Mouse (Mus musculus) neural tube, embryonic 12.5 days (tissue): ENCODE measurements at regions not wholly inside any gene's neighbourhood (a gene's known extent, or its start where the extent isn't known, plus 50 kb on each side); places are given as distances from the start of the nearest gene placed in this dataset.
"Not testable (repeated sequence)": the region's sequence is repeated elsewhere in the genome, so short reads cannot be mapped to it uniquely, and the experiment has no call there.

Experiments
- ATAC-seq: fragments of 200-750 bp; cut with Nextera tagmentation; 2 replicates; pipeline ENCODE4 v1.8.0; 2017; ENCODE audit warnings: low read depth, mild to moderate bottlenecking, moderate TSS enrichment, moderate library complexity; ENCODE audit not compliant: low FRiP score
- H3K27ac ChIP-seq: fragments of 300-500 bp; sonication (generic); 2 replicates; pipeline ENCODE4 v1.5.1; 2016
- H3K27me3 ChIP-seq: fragments of 300-500 bp; sonication (generic); replicated peaks from 2 replicates; pipeline ENCODE4 v1.6.1; 2016; ENCODE audit warnings: mild to moderate bottlenecking
- H3K36me3 ChIP-seq: fragments of 300-500 bp; sonication (generic); 2 replicates; pipeline ENCODE4 v1.6.1; 2016; ENCODE audit warnings: mild to moderate bottlenecking
- H3K4me1 ChIP-seq: fragments of 300-500 bp; sonication (generic); 2 replicates; pipeline ENCODE4 v1.6.1; 2016
- H3K4me2 ChIP-seq: fragments of 300-500 bp; sonication (generic); replicated peaks from 2 replicates; pipeline ENCODE4 v1.6.1; 2016; ENCODE audit warnings: mild to moderate bottlenecking
- H3K4me3 ChIP-seq: fragments of 300-500 bp; sonication (generic); 2 replicates; pipeline ENCODE4 v1.5.1; 2016
- H3K9ac ChIP-seq: fragments of 300-500 bp; sonication (generic); 2 replicates; pipeline ENCODE4 v1.6.1; 2016; ENCODE audit warnings: mild to moderate bottlenecking
- H3K9me3 ChIP-seq: fragments of 300-500 bp; sonication (generic); 2 replicates; pipeline ENCODE4 v1.6.1; 2016; ENCODE audit warnings: mild to moderate bottlenecking
- WGBS: fragments of 180-500 bp; shearing (Covaris S2); methylation state at CpG from one replicate; pipeline ENCODE4 v1.1.7; 2016; 5-methylcytosine and 5-hydroxymethylcytosine counted together

- H3K4me2 ChIP-seq, H3K4me3 ChIP-seq, H3K27ac ChIP-seq, H3K4me1 ChIP-seq, H3K36me3 ChIP-seq, H3K9ac ChIP-seq, H3K27me3 ChIP-seq, ATAC-seq, H3K9me3 ChIP-seq: not testable (repeated sequence)
- WGBS: 46% methylated on average over 3 of the region's 3 CpGs
Measured at GRCm38 (mm10) chr6:12835079-12835478, 85.9 kb upstream of the Thsd7a start.

GRCm38 (mm10) chr6:12833358-12833757 lies 84.1 kb upstream of the Thsd7a start:
- Histone ChIP-seq H3K4me2 (no peak overlapping the region), H3K9ac (no peak overlapping the region), H3K27me3 (no peaks in the 10 kb centered on the region), H3K4me1 (no peaks in the 10 kb centered on the region), H3K36me3 (no peaks in the 10 kb centered on the region), H3K27ac (no peak overlapping the region), H3K9me3 (no peaks in the 10 kb centered on the region), H3K4me3 (no peak overlapping the region)
- 56% methylated on average over 5 of the region's 5 CpGs for WGBS
- no peak for ATAC-seq

GRCm38 (mm10) chr6:12831916-12832315 lies 82.7 kb upstream of the Thsd7a start:
- no peak for ATAC-seq
- H3K9me3 ChIP-seq: no peaks in the 10 kb centered on the region
- no peak overlapping the region for H3K4me2 ChIP-seq
- H3K9ac ChIP-seq: no peak overlapping the region
- H3K36me3 ChIP-seq: no peaks in the 10 kb centered on the region
- H3K27ac ChIP-seq: no peak overlapping the region
- no peaks in the 10 kb centered on the region for H3K4me1 ChIP-seq
- no peaks in the 10 kb centered on the region for H3K27me3 ChIP-seq
- no peak overlapping the region for H3K4me3 ChIP-seq

GRCm38 (mm10) chr6:12831485-12831884 lies 82.3 kb upstream of the Thsd7a start:
- 76% methylated on average over 2 of the region's 2 CpGs for WGBS
- H3K9ac ChIP-seq: no peak overlapping the region
- no peaks in the 10 kb centered on the region for H3K36me3 ChIP-seq
- H3K9me3 ChIP-seq: no peaks in the 10 kb centered on the region
- H3K4me2 ChIP-seq: no peak overlapping the region
- H3K27ac ChIP-seq: no peak overlapping the region
- no peaks in the 10 kb centered on the region for H3K4me1 ChIP-seq
- H3K27me3 ChIP-seq: no peaks in the 10 kb centered on the region
- no peak for ATAC-seq
- no peak overlapping the region for H3K4me3 ChIP-seq

- ATAC-seq: no peak
Measured at GRCm38 (mm10) chr6:12827745-12828144, 78.5 kb upstream of the Thsd7a start.

GRCm38 (mm10) chr6:12814972-12815770 lies 66.0 kb upstream of the Thsd7a start:
- H3K36me3 ChIP-seq: no peaks in the 10 kb centered on the region
- WGBS: 46% methylated on average over 4 of the region's 4 CpGs
- no peak for ATAC-seq

More at GRCm38 (mm10) chr6:12827745-12828144, 78.5 kb upstream of the Thsd7a start:
- no peaks in the 10 kb centered on the region for H3K36me3 ChIP-seq
- no peaks in the 10 kb centered on the region for H3K4me1 ChIP-seq
- H3K4me2 ChIP-seq: no peak overlapping the region
- H3K9ac ChIP-seq: no peak overlapping the region
- H3K27ac ChIP-seq: no peak overlapping the region
- H3K4me3 ChIP-seq: no peak overlapping the region
- H3K9me3 ChIP-seq: no peaks in the 10 kb centered on the region
- WGBS: 60% methylated on average over 4 of the region's 4 CpGs
- no peaks in the 10 kb centered on the region for H3K27me3 ChIP-seq

GRCm38 (mm10) chr6:12813781-12814180 lies 64.6 kb upstream of the Thsd7a start:
- not testable (repeated sequence) for H3K27ac ChIP-seq, H3K9me3 ChIP-seq, H3K36me3 ChIP-seq, H3K27me3 ChIP-seq, ATAC-seq, H3K4me2 ChIP-seq, H3K4me3 ChIP-seq, H3K9ac ChIP-seq, H3K4me1 ChIP-seq
- 76% methylated on average over 5 of the region's 5 CpGs for WGBS

More at GRCm38 (mm10) chr6:12814972-12815770, 66.0 kb upstream of the Thsd7a start:
- no peak overlapping the region for H3K27ac ChIP-seq
- H3K27me3 ChIP-seq: no peaks in the 10 kb centered on the region
- H3K9me3 ChIP-seq: no peaks in the 10 kb centered on the region
- H3K4me1 ChIP-seq: no peaks in the 10 kb centered on the region
- H3K4me2 ChIP-seq: no peak overlapping the region
- no peak overlapping the region for H3K4me3 ChIP-seq
- H3K9ac ChIP-seq: no peak overlapping the region

GRCm38 (mm10) chr6:12812467-12812866 lies 63.3 kb upstream of the Thsd7a start:
- Histone ChIP-seq H3K4me3 (no peak overlapping the region), H3K4me2 (no peak overlapping the region), H3K9me3 (no peaks in the 10 kb centered on the region), H3K9ac (no peak overlapping the region), H3K27ac (no peak overlapping the region), H3K27me3 (no peaks in the 10 kb centered on the region), H3K4me1 (no peaks in the 10 kb centered on the region), H3K36me3 (no peaks in the 10 kb centered on the region)
- no peak for ATAC-seq
- WGBS: 92% methylated on average over 1 of the region's 1 CpGs

- no peak overlapping the region for H3K9ac ChIP-seq
- H3K4me3 ChIP-seq: no peak overlapping the region
- no peaks in the 10 kb centered on the region for H3K4me1 ChIP-seq
- H3K9me3 ChIP-seq: no peaks in the 10 kb centered on the region
- no peak for ATAC-seq
- H3K4me2 ChIP-seq: no peak overlapping the region
- H3K27ac ChIP-seq: no peak overlapping the region
- H3K36me3 ChIP-seq: no peaks in the 10 kb centered on the region
- no peaks in the 10 kb centered on the region for H3K27me3 ChIP-seq
- WGBS: 67% methylated on average over 1 of the region's 1 CpGs
Measured at GRCm38 (mm10) chr6:12812036-12812435, 62.8 kb upstream of the Thsd7a start.

- no peaks in the 10 kb centered on the region for H3K27me3 ChIP-seq
Measured at GRCm38 (mm10) chr6:12809601-12810000, 60.4 kb upstream of the Thsd7a start.

More at GRCm38 (mm10) chr6:12809601-12810000, 60.4 kb upstream of the Thsd7a start:
- H3K36me3 ChIP-seq: no peaks in the 10 kb centered on the region
- peak; percentile 61; the same call in 1 of the 2 replicates for ATAC-seq
- H3K4me2 ChIP-seq: no peak overlapping the region
- H3K9ac ChIP-seq: no peak overlapping the region
- H3K27ac ChIP-seq: no peak overlapping the region
- 53% methylated on average over 5 of the region's 5 CpGs for WGBS
- H3K4me1 ChIP-seq: no peaks in the 10 kb centered on the region
- no peaks in the 10 kb centered on the region for H3K9me3 ChIP-seq
- H3K4me3 ChIP-seq: no peak overlapping the region
